Mouse (Mus musculus) CD4-positive, CD25-positive, alpha-beta regulatory T cell, adult 9 weeks (primary cell): ENCODE data around the gene Elovl2. TPM values are rescaled to one million over a fixed set of nuclear protein-coding genes. Genes with fewer than 3 reads are reported as not detected.

Source experiments
- polyA plus RNA-seq: library from polyadenylated mRNA; unstranded; fragments of 100-300 nt; shearing (Covaris generic); gene quantifications from one replicate; pipeline ENCODE4 v1.2.1, GENCODE M21; 2017

The Elovl2 gene
- polyA plus RNA-seq: not detected

DNA sequence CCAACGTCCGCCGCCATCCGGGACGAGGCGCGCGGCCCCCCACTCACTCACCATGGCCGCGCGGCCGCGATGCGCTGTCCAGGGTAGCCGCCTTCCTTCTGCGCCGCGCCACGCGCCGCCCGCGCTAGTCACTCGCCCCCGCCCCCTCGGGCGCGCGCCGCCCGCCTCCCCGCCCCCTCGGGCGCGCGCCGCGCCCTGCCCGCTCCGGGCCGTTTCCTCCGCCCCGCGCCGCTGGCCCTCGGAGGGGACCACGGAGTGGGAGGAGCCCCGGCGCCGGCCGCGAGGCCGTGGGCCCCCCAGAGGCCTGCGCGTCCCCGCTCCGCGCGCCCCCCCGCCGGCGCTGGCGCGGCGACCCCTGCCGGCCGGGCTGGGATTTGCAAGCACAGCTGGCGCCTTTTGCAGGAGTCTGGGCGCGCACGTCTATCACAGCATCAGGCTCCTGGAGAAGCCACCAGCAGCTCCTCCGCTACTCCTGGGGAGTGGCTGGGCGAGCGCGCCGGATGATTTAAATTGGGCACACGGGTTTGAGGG is at the start of gene Elovl2:
TSS of gene Elovl2 (minus strand) at position 102 of the 531 bp plus-strand sequence.

DNA sequence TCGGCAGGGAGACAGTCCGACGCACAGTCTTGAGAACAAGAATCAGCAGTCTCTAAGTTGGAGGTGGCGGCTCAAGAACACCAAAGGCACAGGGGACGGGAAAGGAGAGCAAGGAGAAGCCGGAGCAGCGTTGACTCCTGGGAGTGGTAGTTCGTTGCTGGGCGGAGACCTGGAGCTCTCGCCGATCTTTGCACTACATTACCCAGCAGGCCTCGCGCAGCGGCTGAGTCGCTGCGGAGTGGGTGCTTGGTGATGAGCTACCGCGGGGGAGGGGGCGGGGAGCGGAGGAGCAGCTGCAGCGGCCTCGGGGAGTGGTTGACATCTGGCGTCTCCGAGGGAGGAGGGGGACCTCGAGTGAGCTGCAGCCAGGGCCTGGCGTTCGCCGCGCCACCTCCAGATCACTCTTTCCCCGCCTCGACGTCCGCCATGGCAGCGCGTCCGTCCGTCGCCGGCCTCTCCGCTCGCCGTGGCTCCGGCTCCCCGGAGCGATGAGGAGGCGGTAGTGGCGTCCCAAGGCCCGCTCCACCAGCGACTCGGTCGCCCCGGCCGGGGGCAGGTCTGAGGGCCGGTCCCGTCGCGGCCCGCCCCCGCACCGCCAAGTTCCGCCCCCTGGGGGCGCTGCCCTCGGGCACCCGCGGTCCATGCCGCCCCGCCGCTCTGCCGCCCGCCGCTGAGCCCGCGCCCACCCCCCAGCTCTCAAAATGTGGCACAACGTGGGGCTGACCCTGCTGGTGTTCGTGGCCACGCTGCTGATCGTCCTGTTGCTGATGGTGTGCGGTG is 29.5 kb upstream of the Elovl2 start, which contains the start of gene Smim13:
TSS of gene Smim13 (plus strand) at position 307 of the 780 bp plus-strand sequence.

Other genes starting within 250 kb of the Elovl2 start
- gene Pak1ip1, start 219.4 kb downstream of the Elovl2 start, polyA plus RNA-seq: 116 TPM
- 228 TPM for gene Tmem14c, start 204.1 kb downstream of the Elovl2 start, polyA plus RNA-seq
- gene Mak, start 140.7 kb downstream of the Elovl2 start, polyA plus RNA-seq: 0.04 TPM
- 0.14 TPM for gene Gcm2, start 109.4 kb downstream of the Elovl2 start, polyA plus RNA-seq
- gene Sycp2l, start 106.1 kb downstream of the Elovl2 start, polyA plus RNA-seq: 0.16 TPM
- gene Smim13, start 29.4 kb upstream of the Elovl2 start, polyA plus RNA-seq: 1.9 TPM
- not detected for gene Gm17364, start 53.6 kb upstream of the Elovl2 start, polyA plus RNA-seq